Mouse (Mus musculus) CH12.LX (cell line): ENCODE data around the gene Prkar2a. TPM values are rescaled to one million over a fixed set of nuclear protein-coding genes. Genes with fewer than 3 reads are reported as not detected.

Experiments used
- DNase-seq: peaks from one replicate; pipeline ENCODE4 v3.0.0-alpha.2; 2013; ENCODE audit errors: extremely low read depth
- H3K27ac ChIP-seq: 2 replicates; pipeline ENCODE4 v1.5.1; 2012; ENCODE audit warnings: low read depth, mild to moderate bottlenecking, control low read depth, moderate library complexity; ENCODE audit not compliant: insufficient read depth
- H3K27me3 ChIP-seq: replicated peaks from 2 replicates; pipeline ENCODE3; 2012; ENCODE audit warnings: inconsistent platforms
- H3K36me3 ChIP-seq, 2 experiments: replicated peaks in 1 of 2; 2 replicates each; pipeline versions ENCODE3 to v1.6.1; 2012; ENCODE audit warnings: inconsistent platforms in 1 of 2, low read length in 1 of 2, mild to moderate bottlenecking in 1 of 2, mixed read lengths in 1 of 2, moderate library complexity in 1 of 2; ENCODE audit not compliant: control insufficient read depth in 1 of 2, insufficient read depth in 1 of 2
- H3K4me1 ChIP-seq, 2 experiments: 2 replicates each; pipeline ENCODE4 v1.6.1; 2012; ENCODE audit warnings: inconsistent platforms in 1 of 2, moderate library complexity in 1 of 2; ENCODE audit not compliant: insufficient read depth in 2 of 2, control insufficient read depth in 1 of 2
- H3K4me2 ChIP-seq: 2 replicates; pipeline ENCODE4 v1.6.1; 2012; ENCODE audit warnings: low read depth, mild to moderate bottlenecking, control low read depth; ENCODE audit not compliant: poor library complexity, insufficient read depth, severe bottlenecking
- H3K4me3 ChIP-seq, 3 experiments: fragments of 150-350 bp in 1 of 3; sonication (generic) in 1 of 3; replicated peaks in 1 of 3; 2 replicates each; pipeline versions ENCODE3 to v1.5.1; 2011 to 2012; ENCODE audit warnings: low read depth in 2 of 3, low read length in 2 of 3, mild to moderate bottlenecking in 2 of 3, moderate library complexity in 2 of 3, control low read depth in 1 of 3, improper control_type of control experiment in 1 of 3, inconsistent platforms in 1 of 3, mixed read lengths in 1 of 3; ENCODE audit not compliant: poor library complexity in 1 of 3
- H3K79me2 ChIP-seq: replicated peaks from 2 replicates; pipeline ENCODE4 v1.6.1; 2012; ENCODE audit warnings: mild to moderate bottlenecking, moderate library complexity; ENCODE audit not compliant: control insufficient read depth, poor library complexity, insufficient read depth, severe bottlenecking; ENCODE audit errors: extremely low read depth
- H3K9ac ChIP-seq: 2 replicates; pipeline ENCODE4 v1.6.1; 2012; ENCODE audit warnings: low read depth, mild to moderate bottlenecking, control low read depth, moderate library complexity; ENCODE audit not compliant: insufficient read depth
- H3K9me3 ChIP-seq: replicated peaks from 2 replicates; pipeline ENCODE3; 2012; ENCODE audit warnings: low read length, inconsistent platforms, mixed read lengths
- BHLHE40 ChIP-seq: IDR thresholded peaks from 2 replicates; pipeline ENCODE4 v1.6.1; 2011; ENCODE audit warnings: mild to moderate bottlenecking, low read depth, low read length, improper control_type of control experiment
- CHD1 ChIP-seq: IDR thresholded peaks from 2 replicates; pipeline ENCODE4 v1.6.1; 2012; ENCODE audit warnings: low read depth, low read length, improper control_type of control experiment, inconsistent platforms
- CHD2 ChIP-seq: IDR thresholded peaks from 2 replicates; pipeline ENCODE4 v1.6.1; 2011; ENCODE audit warnings: low read length, improper control_type of control experiment
- CTCF ChIP-seq, 2 experiments: IDR thresholded peaks in 1 of 2; conservative IDR thresholded peaks in 1 of 2; 2 replicates each; pipeline ENCODE4 v1.5.1; 2011 to 2012; ENCODE audit warnings: low read depth in 2 of 2, low read length in 2 of 2, improper control_type of control experiment in 1 of 2, inconsistent platforms in 1 of 2, mild to moderate bottlenecking in 1 of 2, moderate library complexity in 1 of 2
- E2F4 ChIP-seq: IDR thresholded peaks from 2 replicates; pipeline ENCODE4 v1.6.1; 2011; ENCODE audit warnings: low read depth, low read length, improper control_type of control experiment; ENCODE audit not compliant: insufficient replicate concordance
- EP300 ChIP-seq: IDR thresholded peaks from 2 replicates; pipeline ENCODE4 v1.6.1; 2011; ENCODE audit warnings: low read length, improper control_type of control experiment
- GABPA ChIP-seq: IDR thresholded peaks from 2 replicates; pipeline ENCODE4 v1.6.1; 2012; ENCODE audit warnings: low read depth, low read length, improper control_type of control experiment, inconsistent platforms; ENCODE audit not compliant: insufficient replicate concordance
- JUND ChIP-seq: conservative IDR thresholded peaks from 2 replicates; pipeline ENCODE4 v1.6.1; 2011; ENCODE audit warnings: low read depth, low read length, improper control_type of control experiment
- MAFK ChIP-seq: IDR thresholded peaks from 2 replicates; pipeline ENCODE4 v1.6.1; 2011; ENCODE audit warnings: low read length, improper control_type of control experiment; ENCODE audit not compliant: insufficient replicate concordance
- MEF2A ChIP-seq: IDR thresholded peaks from 2 replicates; pipeline ENCODE4 v1.6.1; 2014; ENCODE audit warnings: low read depth, mild to moderate bottlenecking, inconsistent platforms, low read length, improper control_type of control experiment, borderline replicate concordance
- MXI1 ChIP-seq: IDR thresholded peaks from 2 replicates; pipeline ENCODE4 v1.6.1; 2011; ENCODE audit warnings: mild to moderate bottlenecking, low read depth, low read length, improper control_type of control experiment
- NELFE ChIP-seq: IDR thresholded peaks from 2 replicates; pipeline ENCODE4 v1.6.1; 2011; ENCODE audit warnings: low read depth, low read length, improper control_type of control experiment
- NRF1 ChIP-seq: IDR thresholded peaks from 2 replicates; pipeline ENCODE4 v1.6.1; 2014; ENCODE audit warnings: low read depth, mild to moderate bottlenecking, inconsistent platforms, low read length, improper control_type of control experiment, moderate library complexity
- PAX5 ChIP-seq: IDR thresholded peaks from 2 replicates; pipeline ENCODE4 v1.6.1; 2012; ENCODE audit warnings: low read length, inconsistent platforms, mixed read lengths
- POLR2A ChIP-seq: IDR thresholded peaks from 2 replicates; pipeline ENCODE4 v1.6.1; 2011; ENCODE audit warnings: low read depth, mild to moderate bottlenecking, improper control_type of control experiment, low read length
- POLR2AphosphoS2 ChIP-seq: IDR thresholded peaks from 2 replicates; pipeline ENCODE4 v1.6.1; 2011; ENCODE audit warnings: low read depth, low read length, improper control_type of control experiment
- RAD21 ChIP-seq: IDR thresholded peaks from 2 replicates; pipeline ENCODE4 v1.6.1; 2011; ENCODE audit warnings: low read depth, mild to moderate bottlenecking, low read length, improper control_type of control experiment, moderate library complexity
- RCOR1 ChIP-seq: conservative IDR thresholded peaks from 2 replicates; pipeline ENCODE4 v1.6.1; 2012; ENCODE audit warnings: low read depth, mild to moderate bottlenecking, inconsistent platforms, low read length, improper control_type of control experiment
- SMC3 ChIP-seq: IDR thresholded peaks from 2 replicates; pipeline ENCODE4 v1.6.1; 2011; ENCODE audit warnings: low read depth, low read length, improper control_type of control experiment
- TBP ChIP-seq: conservative IDR thresholded peaks from 2 replicates; pipeline ENCODE4 v1.6.1; 2011; ENCODE audit warnings: low read depth, low read length, improper control_type of control experiment
- USF1 ChIP-seq: IDR thresholded peaks from 2 replicates; pipeline ENCODE4 v1.6.1; 2014; ENCODE audit warnings: low read depth, mild to moderate bottlenecking, inconsistent platforms, low read length, improper control_type of control experiment
- USF2 ChIP-seq: conservative IDR thresholded peaks from 2 replicates; pipeline ENCODE4 v1.6.1; 2011; ENCODE audit warnings: low read depth, low read length, improper control_type of control experiment
- ZC3H11A ChIP-seq: IDR thresholded peaks from 2 replicates; pipeline ENCODE4 v1.6.1; 2012; ENCODE audit warnings: low read depth, mild to moderate bottlenecking, inconsistent platforms, low read length, improper control_type of control experiment
- ZKSCAN1 ChIP-seq: IDR thresholded peaks from 2 replicates; pipeline ENCODE4 v1.6.1; 2012; ENCODE audit warnings: low read depth, inconsistent platforms, low read length, improper control_type of control experiment, borderline replicate concordance
- ZMIZ1 ChIP-seq: IDR thresholded peaks from 2 replicates; pipeline ENCODE4 v1.6.1; 2012; ENCODE audit warnings: low read depth, mild to moderate bottlenecking, inconsistent platforms, low read length, improper control_type of control experiment
- dilution Hi-C: fragments of 300-500 bp; cut with MboI; formaldehyde crosslinking; loops from 2 replicates; pipeline ENCODE4 v1.14.3; 2020; ENCODE audit warnings: low sequenced_read_pairs; ENCODE audit not compliant: extremely low pct_unique_long_range_greater_than_20kb, extremely low pct_ligation_motif_present
- in situ Hi-C: fragments of 300-500 bp; cut with MboI; formaldehyde crosslinking; loops from 3 replicates; pipeline ENCODE4 v1.14.3; 2019; ENCODE audit warnings: low sequenced_read_pairs, low pct_ligation_motif_present, low pct_unique_long_range_greater_than_20kb, mixed read lengths
- polyA plus RNA-seq: library from polyadenylated mRNA; unstranded; fragments of >175 nt; gene quantifications from 2 replicates; pipeline ENCODE4 v1.2.1, GENCODE M21; 2012; ENCODE audit warnings: low read depth; ENCODE audit not compliant: insufficient read length
- total RNA-seq, 2 experiments: library from RNA; depleted of rRNA; stranded (reverse); fragments of 300-350 nt in 1 of 2; fragments of >200 nt in 1 of 2; gene quantifications; 2 replicates each; pipeline ENCODE4 v1.2.3; 2012 to 2014

The Prkar2a gene
- total and polyA plus RNA-seq, 3 experiments, result 13.6 to 44.4 (median 14.9) TPM

- Histone ChIP-seq H3K27me3 (no peaks in the 10 kb centered on the region), H3K79me2 (no peaks in the 10 kb centered on the region), H3K36me3 (peaks cover 15 to 50% of the 10 kb centered on the region in 2 experiments), H3K27ac (no peak overlapping the region), H3K9ac (no peak overlapping the region), H3K4me1 (peaks cover 4 to 15% of the 10 kb centered on the region in 2 experiments; a peak in 3 of 4 replicates), H3K4me2 (no peak overlapping the region), H3K4me3 (no peak overlapping the region), H3K9me3 (no peaks in the 10 kb centered on the region)
- peak; percentile 43 for DNase-seq
- TF ChIP-seq JUND, result no peak
- peak; percentile 10; the same call in 1 of the 2 replicates for TF ChIP-seq SMC3
- TF ChIP-seq MXI1, result no peak
- TF ChIP-seq CTCF (conservative IDR thresholded peaks at IDR 0.05 in 1 of 2, IDR thresholded peaks at IDR 0.05 in 1 of 2; ENCODE audit: low read depth in 2 of 2, low read length in 2 of 2), result peak; percentile 37 to 53
- dilution Hi-C loops, result no loop called here
- in situ Hi-C loops, result no loop called here
Measured at GRCm38 (mm10) chr9:108673151-108673550, 16.0 kb upstream of the Prkar2a start.

GRCm38 (mm10) chr9:108680026-108680425 lies 9.1 kb upstream of the Prkar2a start:
- Histone ChIP-seq H3K9ac (no peak overlapping the region), H3K4me2 (no peak overlapping the region), H3K4me3 (no peak overlapping the region), H3K27me3 (no peaks in the 10 kb centered on the region), H3K36me3 (peaks cover 19 to 71% of the 10 kb centered on the region in 2 experiments), H3K4me1 (no peaks in the 10 kb centered on the region), H3K79me2 (no peaks in the 10 kb centered on the region), H3K9me3 (no peaks in the 10 kb centered on the region), H3K27ac (no peak overlapping the region)
- dilution Hi-C loops, result no loop called here
- in situ Hi-C loops, result no loop called here
- no peak for DNase-seq
- TF ChIP-seq USF1 (no peak), POLR2A (no peak), USF2 (no peak), ZMIZ1 (no peak), SMC3 (no peak), NRF1 (no peak), CHD2 (no peak), ZKSCAN1 (no peak), ZC3H11A (no peak), E2F4 (no peak), CHD1 (no peak)

- in situ Hi-C loops (no loop called here), dilution Hi-C loops (no loop called here)
- DNase-seq, result no peak
Measured at GRCm38 (mm10) chr9:108686475-108686887, 2.6 kb upstream of the Prkar2a start.

More at GRCm38 (mm10) chr9:108686475-108686887, 2.6 kb upstream of the Prkar2a start:
- Histone ChIP-seq H3K4me2 (no peak overlapping the region), H3K4me3 (no peak overlapping the region), H3K27ac (no peak overlapping the region), H3K9me3 (no peaks in the 10 kb centered on the region), H3K36me3 (peaks cover 8 to 33% of the 10 kb centered on the region in 2 experiments), H3K4me1 (peaks cover 0 to 12% of the 10 kb centered on the region in 2 experiments; a peak in 2 of 4 replicates), H3K9ac (no peak overlapping the region), H3K79me2 (no peaks in the 10 kb centered on the region), H3K27me3 (no peaks in the 10 kb centered on the region)
- TF ChIP-seq PAX5, result no peak
- TF ChIP-seq POLR2AphosphoS2, result no peak
- no peak for TF ChIP-seq TBP
- TF ChIP-seq RAD21, result no peak
- TF ChIP-seq ZC3H11A, result no peak
- TF ChIP-seq RCOR1, result no peak
- TF ChIP-seq GABPA, result no peak
- TF ChIP-seq JUND, result no peak
- no peak for TF ChIP-seq MAFK
- TF ChIP-seq ZKSCAN1, result no peak
- TF ChIP-seq NELFE, result no peak
- TF ChIP-seq MEF2A, result no peak
- no peak for TF ChIP-seq BHLHE40
- no peak for TF ChIP-seq EP300
